Mouse (Mus musculus): Measurements from ENCODE around the gene Aurka.

Gene Aurka

DNA sequence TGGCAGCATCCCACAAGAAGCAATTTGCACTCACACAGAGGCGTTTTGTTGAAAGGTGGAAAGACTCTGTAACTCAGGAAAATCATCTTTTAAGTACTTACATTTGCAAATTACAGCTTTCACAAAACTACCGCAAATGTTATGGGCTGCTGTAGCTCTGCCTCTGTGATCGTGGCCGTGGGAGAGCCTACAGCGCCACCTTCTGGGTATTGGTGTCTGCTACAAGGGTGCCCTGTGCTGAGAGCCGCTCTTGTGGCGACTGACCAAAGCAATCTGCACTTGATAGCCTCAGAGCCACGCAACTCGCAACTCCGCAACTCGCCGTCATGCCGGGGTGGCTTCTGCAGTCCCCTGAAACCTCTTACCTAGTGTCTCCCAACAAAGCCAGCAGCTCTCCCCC, 41.2 kb downstream of the Aurka start:
- DNase-seq (ENCODE audit: low spot score in 2 of 2): peak; percentile 67 to 78

DNA sequence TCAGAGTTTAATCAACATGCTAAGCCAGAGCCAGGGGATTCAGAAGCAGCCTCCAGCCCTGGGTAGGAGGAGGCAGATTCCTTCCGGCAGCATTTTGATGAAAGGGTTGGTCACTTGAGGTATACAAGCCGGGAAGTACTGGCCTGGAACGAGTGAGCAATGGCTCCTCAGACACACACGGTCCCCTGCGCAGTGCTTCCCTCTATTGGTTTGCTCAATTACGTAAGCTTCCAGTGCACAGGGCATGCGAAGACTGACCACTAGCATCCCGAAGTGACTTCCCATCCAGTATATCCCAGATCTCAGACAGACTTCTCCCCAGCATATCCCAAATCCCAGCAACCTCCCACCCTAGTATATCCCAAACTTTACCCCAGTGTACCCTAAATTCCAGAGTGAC, 42.1 kb downstream of the Aurka start:
- DNase-seq (ENCODE audit: low spot score in 2 of 2): no peak

DNA sequence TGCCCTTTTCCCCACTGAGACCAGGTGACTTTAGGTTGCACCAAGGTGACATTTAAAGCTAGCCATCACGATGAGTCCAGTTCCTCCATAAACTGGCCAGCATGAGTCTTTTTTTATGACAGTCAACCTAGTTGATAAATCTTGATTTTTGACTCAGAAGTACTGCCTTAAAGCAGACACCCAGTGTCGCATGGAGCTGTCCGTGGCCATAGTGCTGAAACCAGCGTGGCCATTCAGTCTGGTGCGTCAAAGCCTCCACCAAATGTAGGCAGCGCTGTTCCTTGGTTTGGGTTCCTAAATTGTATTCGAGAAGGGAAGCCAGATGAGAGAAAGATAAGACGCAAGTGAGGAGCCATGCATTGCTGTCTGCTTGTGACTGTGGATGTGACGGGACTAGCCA, 49.5 kb downstream of the Aurka start:
- no peak for DNase-seq (ENCODE audit: low spot score in 2 of 2)

DNA sequence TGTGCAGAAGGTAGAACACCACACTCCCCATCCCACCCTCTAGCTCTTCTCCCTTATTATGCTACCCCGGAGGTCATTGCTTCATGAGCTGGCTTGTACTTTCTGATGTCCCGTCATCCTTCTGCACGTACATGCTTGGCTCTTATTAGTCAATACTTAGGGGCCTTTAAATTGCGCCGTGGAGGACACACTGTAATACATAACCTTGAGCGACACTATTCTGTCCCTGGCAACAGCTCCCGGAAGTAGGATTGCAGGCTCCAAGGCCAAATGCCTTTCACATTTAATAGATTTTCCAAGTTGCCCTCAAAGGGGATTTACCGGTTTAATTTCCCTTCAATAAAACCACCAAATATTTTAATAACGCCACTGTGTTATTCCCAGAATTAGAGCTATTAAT, 58.6 kb downstream of the Aurka start:
- no peak for DNase-seq (ENCODE audit: low spot score in 2 of 2)

DNA sequence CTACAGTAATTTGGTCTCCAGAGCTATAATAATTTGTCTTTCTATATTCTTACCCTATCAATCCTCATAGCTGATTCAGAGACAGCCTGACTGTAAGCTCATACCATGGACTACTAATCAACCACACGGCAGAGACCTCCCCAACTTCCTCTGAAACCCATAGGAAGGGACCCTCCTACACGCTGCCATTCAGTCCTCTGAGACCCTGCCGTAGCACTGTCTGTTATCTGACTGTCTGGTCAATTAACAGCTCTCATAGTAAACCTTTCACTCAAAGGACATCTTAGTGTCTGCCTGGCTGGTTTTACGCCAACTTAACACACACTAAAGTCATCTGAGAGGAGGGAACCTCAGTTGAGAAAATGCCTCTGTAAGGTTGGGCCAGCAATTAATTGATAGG, 63.8 kb downstream of the Aurka start:
- no peak for DNase-seq (ENCODE audit: low spot score in 2 of 2)
